Mouse (Mus musculus) hindbrain, postnatal 0 days (tissue): Measurements from ENCODE around the gene Shkbp1. TPM values are rescaled to one million over a fixed set of nuclear protein-coding genes. Genes with fewer than 3 reads are reported as not detected.

Experiments used
- ATAC-seq: fragments of 200-750 bp; cut with Nextera tagmentation; 2 replicates; pipeline ENCODE4 v1.8.0; 2017; ENCODE audit warnings: mild to moderate bottlenecking, moderate TSS enrichment, moderate library complexity
- DNase-seq: peaks from one replicate; pipeline ENCODE4 v3.0.0-alpha.2; 2015; ENCODE audit warnings: low spot score
- H3K27ac ChIP-seq: fragments of 300-500 bp; sonication (generic); 2 replicates; pipeline ENCODE4 v1.5.1; 2014; ENCODE audit warnings: mild to moderate bottlenecking
- H3K27me3 ChIP-seq: fragments of 300-500 bp; sonication (generic); 2 replicates; pipeline ENCODE4 v1.6.1; 2014; ENCODE audit warnings: low read length, mixed read lengths; ENCODE audit not compliant: insufficient read depth
- H3K36me3 ChIP-seq: fragments of 300-500 bp; sonication (generic); 2 replicates; pipeline ENCODE4 v1.6.1; 2014; ENCODE audit warnings: low read length, mixed read lengths; ENCODE audit not compliant: insufficient read depth
- H3K4me1 ChIP-seq: fragments of 300-500 bp; sonication (generic); 2 replicates; pipeline ENCODE4 v1.6.1; 2014; ENCODE audit warnings: antibody characterized with exemption, low read length, mixed read lengths; ENCODE audit not compliant: insufficient read depth
- H3K4me2 ChIP-seq: fragments of 300-500 bp; sonication (generic); 2 replicates; pipeline ENCODE4 v1.6.1; 2014; ENCODE audit warnings: low read depth, mild to moderate bottlenecking, low read length, moderate library complexity, mixed read lengths
- H3K4me3 ChIP-seq: fragments of 300-500 bp; sonication (generic); 2 replicates; pipeline ENCODE4 v1.5.1; 2014; ENCODE audit warnings: low read length
- H3K9ac ChIP-seq: fragments of 300-500 bp; sonication (generic); replicated peaks from 2 replicates; pipeline ENCODE4 v1.6.1; 2014; ENCODE audit warnings: mild to moderate bottlenecking, low read length, moderate library complexity, mixed read lengths
- H3K9me3 ChIP-seq: fragments of 300-500 bp; sonication (generic); 2 replicates; pipeline ENCODE4 v1.6.1; 2016; ENCODE audit warnings: low read length, mixed read lengths
- CTCF ChIP-seq: IDR thresholded peaks from 2 replicates; pipeline ENCODE4 v1.5.1; 2016; ENCODE audit warnings: antibody characterized with exemption, control low read depth, low read depth
- WGBS: fragments of 180-500 bp; shearing (Covaris S2); extraction: QIAGEN DNeasy Blood & Tissue Kit; methylation state at CpG from one replicate; pipeline ENCODE4 v1.1.7; 2014; 5-methylcytosine and 5-hydroxymethylcytosine counted together
- polyA plus RNA-seq: library from polyadenylated mRNA; unstranded; fragments of >200 nt; fragmentation: Nextera tagmentation; extraction: Ambion mirVana; gene quantifications from 2 replicates; pipeline ENCODE4 v1.2.1, GENCODE M21; 2015
- total RNA-seq: library from RNA; depleted of rRNA; stranded (reverse); fragments of >200 nt; gene quantifications from 2 replicates; pipeline ENCODE4 v1.2.3, GENCODE M21; 2014

Shkbp1 gene
- total and polyA plus RNA-seq, 2 experiments from 2014 or later: 20.2 to 31.2 TPM

DNA sequence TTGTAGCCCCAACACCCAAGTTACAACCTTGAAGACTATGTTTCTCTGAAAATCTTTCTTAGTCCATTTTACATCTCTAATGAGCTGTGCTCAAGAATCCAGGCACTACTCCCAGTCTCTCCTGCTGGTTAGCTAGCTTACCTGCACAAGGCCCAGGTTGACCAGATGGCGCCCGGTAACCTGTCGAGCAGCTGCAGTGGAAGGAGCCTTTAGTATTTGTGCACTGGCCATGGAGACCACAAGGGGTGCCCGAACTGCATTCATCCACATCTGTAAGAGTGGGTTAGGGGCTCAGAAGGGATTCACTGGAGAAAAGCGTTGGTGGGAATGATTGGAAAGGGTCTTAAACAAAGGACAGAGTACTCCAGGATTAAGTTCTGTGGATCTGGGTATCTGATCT lies 32.8 kb downstream of the Shkbp1 start:
- WGBS: 90% methylated on average over 5 of the region's 5 CpGs
- Histone ChIP-seq H3K4me2 (no peak overlapping the region), H3K9me3 (no peaks in the 10 kb centered on the region), H3K27ac (no peak overlapping the region), H3K4me3 (no peak overlapping the region), H3K27me3 (peaks cover 16% of the 10 kb centered on the region), H3K4me1 (peaks cover 8% of the 10 kb centered on the region; the same call in 1 of the 2 replicates), H3K9ac (no peak overlapping the region), H3K36me3 (no peaks in the 10 kb centered on the region)
- ATAC-seq (no peak), DNase-seq (no peak)
- TF ChIP-seq CTCF: no peak

DNA sequence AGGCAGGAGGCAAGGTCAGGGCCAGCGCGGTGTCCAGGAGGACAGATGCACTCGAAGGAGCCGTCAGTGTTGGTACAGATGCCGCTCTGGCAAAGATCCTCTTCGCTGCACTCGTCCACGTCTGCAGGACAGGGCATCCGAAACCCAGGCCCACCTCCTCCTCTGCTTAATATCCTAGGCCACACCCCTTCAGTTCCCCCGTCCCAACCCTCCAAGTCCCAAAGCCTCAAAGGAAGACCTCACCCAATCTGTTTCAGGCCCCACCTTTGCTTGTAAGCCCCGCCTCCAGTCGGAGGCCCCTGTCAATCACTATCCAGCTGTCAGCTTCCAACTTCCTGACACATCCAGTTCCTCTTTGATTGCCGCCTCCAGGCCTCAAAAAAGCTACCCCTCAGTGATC lies 33.5 kb downstream of the Shkbp1 start:
- peaks cover 9% of the 10 kb centered on the region for H3K27me3 ChIP-seq
- H3K36me3 ChIP-seq: no peaks in the 10 kb centered on the region
- no peak overlapping the region for H3K27ac ChIP-seq
- 27% methylated on average over 13 of the region's 13 CpGs for WGBS
- peaks cover 8% of the 10 kb centered on the region; the same call in 1 of the 2 replicates for H3K4me1 ChIP-seq
- H3K4me2 ChIP-seq: no peak overlapping the region
- no peaks in the 10 kb centered on the region for H3K9me3 ChIP-seq
- TF ChIP-seq CTCF: no peak
- H3K4me3 ChIP-seq: no peak overlapping the region
- H3K9ac ChIP-seq: no peak overlapping the region
- DNase-seq (no peak), ATAC-seq (no peak)

DNA sequence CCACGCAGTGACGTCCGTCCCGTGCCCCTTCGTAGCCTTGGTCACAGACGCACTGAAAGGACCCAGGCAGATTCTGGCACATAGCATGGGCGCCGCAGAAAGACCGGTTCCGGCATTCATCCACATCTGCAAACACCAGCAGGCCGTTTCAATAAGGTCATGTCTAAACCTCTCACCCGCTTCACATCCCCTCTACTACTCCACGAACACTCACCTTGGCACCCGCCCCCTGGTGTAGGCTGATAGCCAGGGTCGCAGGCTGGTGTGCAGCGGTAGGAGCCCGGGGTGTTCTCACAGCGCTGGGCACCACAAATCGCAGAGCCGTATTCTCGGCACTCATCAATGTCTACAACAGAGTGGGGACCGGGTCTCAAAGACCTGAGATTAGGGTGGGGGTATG lies 36.4 kb downstream of the Shkbp1 start:
- H3K9me3 ChIP-seq: no peaks in the 10 kb centered on the region
- H3K27me3 ChIP-seq: no peaks in the 10 kb centered on the region; the same call in 1 of the 2 replicates
- WGBS: 88% methylated on average over 22 of the region's 22 CpGs
- H3K9ac ChIP-seq: no peak overlapping the region
- ATAC-seq (no peak), DNase-seq (no peak)
- no peak for TF ChIP-seq CTCF
- no peak overlapping the region for H3K27ac ChIP-seq
- H3K4me1 ChIP-seq: no peaks in the 10 kb centered on the region
- H3K4me2 ChIP-seq: no peak overlapping the region
- H3K4me3 ChIP-seq: no peak overlapping the region
- no peaks in the 10 kb centered on the region for H3K36me3 ChIP-seq

DNA sequence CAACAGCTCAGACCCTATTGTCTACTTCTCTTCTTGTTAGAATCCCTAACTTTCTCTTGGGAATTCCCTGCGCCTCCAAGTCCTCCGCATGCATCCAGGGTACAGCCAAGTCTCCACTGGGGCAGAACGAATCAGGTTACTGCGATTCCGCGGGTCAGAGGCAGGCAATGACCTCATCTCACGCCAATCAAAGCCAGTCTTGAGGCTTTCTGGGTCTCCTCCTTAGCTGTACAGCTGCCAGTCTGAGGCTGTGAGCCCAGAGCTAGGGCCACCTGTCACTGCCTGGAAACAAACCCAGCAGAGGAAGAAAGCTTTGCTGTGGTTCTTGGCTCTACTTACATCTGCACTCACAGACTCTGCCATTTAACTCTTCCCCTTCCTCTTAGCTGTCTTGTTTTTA lies 39.9 kb downstream of the Shkbp1 start:
- Histone ChIP-seq H3K27ac (peak overlapping the region; percentile 59; the same call in 1 of the 2 replicates), H3K27me3 (no peaks in the 10 kb centered on the region), H3K9me3 (no peaks in the 10 kb centered on the region; the same call in 1 of the 2 replicates), H3K9ac (no peak overlapping the region), H3K4me1 (no peaks in the 10 kb centered on the region), H3K4me2 (no peak overlapping the region), H3K36me3 (no peaks in the 10 kb centered on the region), H3K4me3 (no peak overlapping the region)
- ATAC-seq: peak; percentile 89
- no peak for TF ChIP-seq CTCF
- WGBS: 11% methylated on average over 7 of the region's 7 CpGs
- peak; percentile 84 for DNase-seq

DNA sequence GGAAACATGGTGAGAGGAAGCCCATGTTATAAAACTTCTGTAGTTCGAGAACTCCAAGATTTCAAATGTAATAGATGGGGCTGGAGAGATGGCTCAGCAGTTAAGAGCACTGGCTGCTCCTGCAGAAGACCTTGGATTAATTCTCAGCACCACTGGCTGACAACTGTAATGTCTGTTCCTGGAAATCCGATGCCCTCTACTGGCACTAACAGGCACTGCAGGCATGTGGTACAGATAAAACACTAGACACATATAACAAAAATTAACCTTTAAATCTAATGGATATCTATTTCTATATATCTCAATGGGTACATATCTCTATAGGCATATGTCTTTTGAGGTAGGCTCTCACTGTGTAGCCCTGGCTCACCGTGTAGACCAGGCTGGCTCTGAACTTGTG lies 41.4 kb downstream of the Shkbp1 start:
- 0 out of 2 replicates have a peak, but pooled peaks have one; percentile 23 for TF ChIP-seq CTCF
- Histone ChIP-seq H3K27ac (no peak overlapping the region), H3K4me1 (no peaks in the 10 kb centered on the region), H3K4me2 (no peak overlapping the region), H3K36me3 (no peaks in the 10 kb centered on the region), H3K27me3 (no peaks in the 10 kb centered on the region), H3K9ac (no peak overlapping the region), H3K9me3 (no peaks in the 10 kb centered on the region; the same call in 1 of the 2 replicates), H3K4me3 (no peak overlapping the region)
- WGBS: 95% methylated on average over 3 of the region's 3 CpGs
- DNase-seq (no peak), ATAC-seq (no peak)

DNA sequence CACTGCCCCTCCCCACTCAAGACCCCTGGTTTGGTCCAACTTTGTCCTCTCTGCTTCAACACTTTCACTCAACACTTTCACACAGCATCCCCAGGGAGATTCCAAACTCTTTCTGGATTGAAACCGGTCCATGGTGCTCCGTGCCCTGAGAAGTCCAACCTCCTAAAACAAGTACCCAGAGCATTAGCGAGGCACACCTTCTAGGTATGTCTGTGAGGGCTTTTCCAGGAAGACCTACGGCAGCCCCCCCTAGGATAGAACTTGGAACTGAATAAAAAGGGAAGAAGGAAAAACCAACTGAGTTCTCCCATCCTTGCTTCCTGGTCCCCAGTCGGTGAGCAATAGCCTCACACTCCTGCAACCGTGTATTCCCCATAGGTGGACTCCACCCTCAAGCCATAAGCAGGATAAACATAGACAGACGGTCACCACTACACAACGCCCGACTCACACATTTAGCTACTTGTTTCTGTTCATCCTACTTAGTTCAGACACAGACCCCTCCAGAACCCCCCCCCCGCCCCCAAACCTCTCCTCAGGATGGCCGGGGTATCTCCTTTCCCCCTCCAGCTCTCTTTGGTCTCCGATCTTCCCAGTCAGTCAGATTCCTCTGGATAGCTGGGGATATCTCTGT lies 44.1 kb downstream of the Shkbp1 start:
- no peaks in the 10 kb centered on the region for H3K36me3 ChIP-seq
- H3K27me3 ChIP-seq: no peaks in the 10 kb centered on the region
- no peak overlapping the region for H3K4me2 ChIP-seq
- no peak overlapping the region for H3K4me3 ChIP-seq
- TF ChIP-seq CTCF: no peak
- no peak for DNase-seq
- ATAC-seq: no peak
- H3K9ac ChIP-seq: no peak overlapping the region
- WGBS: 92% methylated on average over 12 of the region's 12 CpGs
- H3K9me3 ChIP-seq: no peaks in the 10 kb centered on the region; the same call in 1 of the 2 replicates
- no peak overlapping the region for H3K27ac ChIP-seq
- no peaks in the 10 kb centered on the region for H3K4me1 ChIP-seq

DNA sequence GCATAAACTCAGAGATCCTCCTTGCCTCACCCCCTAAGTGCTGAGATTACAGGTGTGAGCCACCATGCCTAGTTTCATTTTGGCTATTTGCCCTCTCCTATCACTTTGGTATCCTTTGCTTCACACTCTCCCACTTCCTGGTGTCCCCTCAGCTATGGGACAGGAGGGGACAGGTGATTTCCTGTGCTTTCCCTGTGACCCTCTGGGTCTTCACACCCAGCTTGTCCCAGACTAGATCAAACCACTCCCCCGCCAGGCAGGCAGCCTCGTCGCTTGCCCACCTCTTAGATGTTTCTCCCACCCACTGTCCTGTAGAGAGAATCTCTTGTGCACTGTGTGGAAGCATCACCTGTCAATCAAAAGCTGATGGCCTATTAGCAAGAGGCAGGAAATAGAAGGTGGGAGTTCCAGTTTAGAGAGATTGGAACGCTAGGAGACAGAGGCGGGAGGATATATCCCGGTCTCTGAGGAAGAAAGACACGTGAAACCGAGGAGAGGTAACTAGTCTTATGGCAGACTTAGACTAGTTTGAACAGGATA lies 44.8 kb downstream of the Shkbp1 start:
- Histone ChIP-seq H3K27me3 (no peaks in the 10 kb centered on the region), H3K4me2 (no peak overlapping the region; the same call in 1 of the 2 replicates), H3K4me3 (no peak overlapping the region), H3K9ac (no peak overlapping the region), H3K27ac (peak overlapping the region; percentile 17; the same call in 1 of the 2 replicates), H3K4me1 (no peaks in the 10 kb centered on the region), H3K9me3 (no peaks in the 10 kb centered on the region; the same call in 1 of the 2 replicates), H3K36me3 (no peaks in the 10 kb centered on the region)
- TF ChIP-seq CTCF: no peak
- DNase-seq (no peak), ATAC-seq (no peak)
- 42% methylated on average over 8 of the region's 8 CpGs for WGBS
